Mouse (Mus musculus): ENCODE results near the gene Ltb. TPM values are rescaled to one million over a fixed set of nuclear protein-coding genes. Genes with fewer than 3 reads are reported as not detected.

Gene Ltb
- polyA plus RNA-seq, 1 experiment = not detected

GRCm38 (mm10) chr17:35240384-35241304 lies 46.4 kb downstream of the Ltb start:
- TF ChIP-seq POLR2A (IDR thresholded peaks at IDR 0.05; ENCODE audit: borderline replicate concordance, low read depth, low read length) (no peak), CTCF (IDR thresholded peaks at IDR 0.05; ENCODE audit: low read depth, low read length) (no peak)
- Histone ChIP-seq H3K4me3 (ENCODE audit: insufficient read depth, low read length) (peak overlapping the region; percentile 40), H3K27ac (ENCODE audit: insufficient read depth, low read depth, low read length) (peak overlapping the region; percentile 92), H3K4me1 (ENCODE audit: control insufficient read depth, insufficient read depth, low read length) (peaks cover 30% of the 10 kb centered on the region)

GRCm38 (mm10) chr17:35241305-35242014 lies 47.2 kb downstream of the Ltb start, which contains the start of gene Ddx39b:
Gene Ddx39b, plus strand, starts transcription at chr17:35241746.
- Histone ChIP-seq H3K4me1 (ENCODE audit: control insufficient read depth, insufficient read depth, low read length) (peaks cover 37% of the 10 kb centered on the region), H3K27ac (ENCODE audit: insufficient read depth, low read depth, low read length) (peak within 1 kb of the TSS; percentile 92), H3K4me3 (ENCODE audit: insufficient read depth, low read length) (peak within 1 kb of the TSS; percentile 71)
- TF ChIP-seq POLR2A (IDR thresholded peaks at IDR 0.05; ENCODE audit: borderline replicate concordance, low read depth, low read length) (0 out of 2 replicates have a peak, but pooled peaks have one; percentile 53), CTCF (IDR thresholded peaks at IDR 0.05; ENCODE audit: low read depth, low read length) (no peak)

GRCm38 (mm10) chr17:35242015-35242941 lies 48.0 kb downstream of the Ltb start:
- Histone ChIP-seq H3K27ac (ENCODE audit: insufficient read depth, low read depth, low read length) (peak overlapping the region; percentile 92), H3K4me3 (ENCODE audit: insufficient read depth, low read length) (peak overlapping the region; percentile 71), H3K4me1 (ENCODE audit: control insufficient read depth, insufficient read depth, low read length) (peaks cover 44% of the 10 kb centered on the region)
- no peak for TF ChIP-seq POLR2A (IDR thresholded peaks at IDR 0.05; ENCODE audit: borderline replicate concordance, low read depth, low read length)
- TF ChIP-seq CTCF (IDR thresholded peaks at IDR 0.05; ENCODE audit: low read depth, low read length) = peak; percentile 20; the same call in 1 of the 2 replicates

GRCm38 (mm10) chr17:35243086-35243485 lies 48.8 kb downstream of the Ltb start:
- peaks cover 44% of the 10 kb centered on the region for H3K4me1 ChIP-seq (ENCODE audit: control insufficient read depth, insufficient read depth, low read length)
- H3K4me3 ChIP-seq (ENCODE audit: insufficient read depth, low read length) = peak overlapping the region; percentile 71
- H3K27ac ChIP-seq (ENCODE audit: insufficient read depth, low read depth, low read length) = peak overlapping the region; percentile 92
- TF ChIP-seq POLR2A (IDR thresholded peaks at IDR 0.05; ENCODE audit: borderline replicate concordance, low read depth, low read length) (no peak), CTCF (IDR thresholded peaks at IDR 0.05; ENCODE audit: low read depth, low read length) (no peak)

GRCm38 (mm10) chr17:35244999-35245398 lies 50.8 kb downstream of the Ltb start:
- 0 out of 2 replicates have a peak overlapping the region, but pooled peaks have one; percentile 2 for H3K4me3 ChIP-seq (ENCODE audit: insufficient read depth, low read length)
- TF ChIP-seq POLR2A (IDR thresholded peaks at IDR 0.05; ENCODE audit: borderline replicate concordance, low read depth, low read length) = no peak
- TF ChIP-seq CTCF (IDR thresholded peaks at IDR 0.05; ENCODE audit: low read depth, low read length) = no peak
- H3K4me1 ChIP-seq (ENCODE audit: control insufficient read depth, insufficient read depth, low read length) = peaks cover 40% of the 10 kb centered on the region
- 0 out of 2 replicates have a peak overlapping the region, but pooled peaks have one; percentile 17 for H3K27ac ChIP-seq (ENCODE audit: insufficient read depth, low read depth, low read length)

Other genes with a start within 250 kb of the Ltb start
- 1.2 and 1.5 TPM in 2 replicates for gene Hspa1b, start 235.2 kb upstream of the Ltb start, polyA plus RNA-seq (2012; ENCODE audit: insufficient read depth, insufficient read length, missing spikeins)
- not detected in 2 replicates for gene Gm20481, start 224.5 kb upstream of the Ltb start, polyA plus RNA-seq (2012; ENCODE audit: insufficient read depth, insufficient read length, missing spikeins)
- 1.3 TPM in 2 replicates for gene Hspa1a, start 222.3 kb upstream of the Ltb start, polyA plus RNA-seq (2012; ENCODE audit: insufficient read depth, insufficient read length, missing spikeins)
- not detected in 2 replicates for gene Hspa1l, start 221.7 kb upstream of the Ltb start, polyA plus RNA-seq (2012; ENCODE audit: insufficient read depth, insufficient read length, missing spikeins)
- 37.1 and 44.0 TPM in 2 replicates for gene Lsm2, start 212.6 kb upstream of the Ltb start, polyA plus RNA-seq (2012; ENCODE audit: insufficient read depth, insufficient read length, missing spikeins)
- 28.4 and 35.2 TPM in 2 replicates for gene Vars, start 193.5 kb upstream of the Ltb start, polyA plus RNA-seq (2012; ENCODE audit: insufficient read depth, insufficient read length, missing spikeins)
- gene Vwa7, start 177.9 kb upstream of the Ltb start, polyA plus RNA-seq (2012; ENCODE audit: insufficient read depth, insufficient read length, missing spikeins) = 0.31 and 0.34 TPM in 2 replicates
- not detected in 2 replicates for gene Sapcd1, start 166.4 kb upstream of the Ltb start, polyA plus RNA-seq (2012; ENCODE audit: insufficient read depth, insufficient read length, missing spikeins)
- 2.4 and 3.2 TPM in 2 replicates for gene Msh5, start 147.7 kb upstream of the Ltb start, polyA plus RNA-seq (2012; ENCODE audit: insufficient read depth, insufficient read length, missing spikeins)
- 357 and 381 TPM in 2 replicates for gene Clic1, start 144.5 kb upstream of the Ltb start, polyA plus RNA-seq (2012; ENCODE audit: insufficient read depth, insufficient read length, missing spikeins)
- 9.0 and 10.9 TPM in 2 replicates for gene Ddah2, start 135.4 kb upstream of the Ltb start, polyA plus RNA-seq (2012; ENCODE audit: insufficient read depth, insufficient read length, missing spikeins)
- gene Ly6g6c, start 129.1 kb upstream of the Ltb start, polyA plus RNA-seq (2012; ENCODE audit: insufficient read depth, insufficient read length, missing spikeins) = not detected in 2 replicates
- not detected in 2 replicates for gene Mpig6b, start 128.3 kb upstream of the Ltb start, polyA plus RNA-seq (2012; ENCODE audit: insufficient read depth, insufficient read length, missing spikeins)
- not detected in 2 replicates for gene Ly6g6e, start 117.5 kb upstream of the Ltb start, polyA plus RNA-seq (2012; ENCODE audit: insufficient read depth, insufficient read length, missing spikeins)
- gene Ly6g6d, start 116.4 kb upstream of the Ltb start, polyA plus RNA-seq (2012; ENCODE audit: insufficient read depth, insufficient read length, missing spikeins) = 1.0 TPM in 1 of 2 replicates, not detected in the other
- not detected in 2 replicates for gene Ly6g6f, start 108.8 kb upstream of the Ltb start, polyA plus RNA-seq (2012; ENCODE audit: insufficient read depth, insufficient read length, missing spikeins)
- 39.8 and 40.7 TPM in 2 replicates for gene Abhd16a, start 105.2 kb upstream of the Ltb start, polyA plus RNA-seq (2012; ENCODE audit: insufficient read depth, insufficient read length, missing spikeins)
- gene Ly6g5c, start 86.2 kb upstream of the Ltb start, polyA plus RNA-seq (2012; ENCODE audit: insufficient read depth, insufficient read length, missing spikeins) = not detected in 2 replicates
- 0.54 and 0.92 TPM in 2 replicates for gene Ly6g5b, start 79.0 kb upstream of the Ltb start, polyA plus RNA-seq (2012; ENCODE audit: insufficient read depth, insufficient read length, missing spikeins)
- gene Gpank1, start 73.0 kb upstream of the Ltb start, polyA plus RNA-seq (2012; ENCODE audit: insufficient read depth, insufficient read length, missing spikeins) = 24.6 and 29.1 TPM in 2 replicates
- 136 and 143 TPM in 2 replicates for gene Csnk2b, start 72.4 kb upstream of the Ltb start, polyA plus RNA-seq (2012; ENCODE audit: insufficient read depth, insufficient read length, missing spikeins)
- 29.2 and 30.4 TPM in 2 replicates for gene D17H6S53E, start 68.1 kb upstream of the Ltb start, polyA plus RNA-seq (2012; ENCODE audit: insufficient read depth, insufficient read length, missing spikeins)
- not detected in 2 replicates for gene Apom, start 62.4 kb upstream of the Ltb start, polyA plus RNA-seq (2012; ENCODE audit: insufficient read depth, insufficient read length, missing spikeins)
- gene Bag6, start 59.3 kb upstream of the Ltb start, polyA plus RNA-seq (2012; ENCODE audit: insufficient read depth, insufficient read length, missing spikeins) = 151 and 166 TPM in 2 replicates
- gene Prrc2a, start 29.5 kb upstream of the Ltb start, polyA plus RNA-seq (2012; ENCODE audit: insufficient read depth, insufficient read length, missing spikeins) = 136 and 162 TPM in 2 replicates
- gene Aif1, start 18.4 kb upstream of the Ltb start, polyA plus RNA-seq (2012; ENCODE audit: insufficient read depth, insufficient read length, missing spikeins) = 420 and 469 TPM in 2 replicates
- 811 and 856 TPM in 2 replicates for gene Lst1, start 6.0 kb upstream of the Ltb start, polyA plus RNA-seq (2012; ENCODE audit: insufficient read depth, insufficient read length, missing spikeins)
- 11.9 and 12.8 TPM in 2 replicates for gene Tnf, start 7.6 kb downstream of the Ltb start, polyA plus RNA-seq (2012; ENCODE audit: insufficient read depth, insufficient read length, missing spikeins)
- gene Lta, start 10.9 kb downstream of the Ltb start, polyA plus RNA-seq (2012; ENCODE audit: insufficient read depth, insufficient read length, missing spikeins) = not detected in 2 replicates
- not detected in 2 replicates for gene Gm16181, start 26.4 kb downstream of the Ltb start, polyA plus RNA-seq (2012; ENCODE audit: insufficient read depth, insufficient read length, missing spikeins)
- 11.2 and 15.1 TPM in 2 replicates for gene Atp6v1g2, start 39.2 kb downstream of the Ltb start, polyA plus RNA-seq (2012; ENCODE audit: insufficient read depth, insufficient read length, missing spikeins)
- 15.5 and 15.7 TPM in 2 replicates for gene Nfkbil1, start 41.4 kb downstream of the Ltb start, polyA plus RNA-seq (2012; ENCODE audit: insufficient read depth, insufficient read length, missing spikeins)
- gene Ddx39b, start 47.3 kb downstream of the Ltb start, polyA plus RNA-seq (2012; ENCODE audit: insufficient read depth, insufficient read length, missing spikeins) = 164 and 169 TPM in 2 replicates
- 2,808 and 2,856 TPM in 2 replicates for gene H2-D1, start 68.3 kb downstream of the Ltb start, polyA plus RNA-seq (2012; ENCODE audit: insufficient read depth, insufficient read length, missing spikeins)
- 0.63 and 0.80 TPM in 2 replicates for gene H2-Q1, start 126.0 kb downstream of the Ltb start, polyA plus RNA-seq (2012; ENCODE audit: insufficient read depth, insufficient read length, missing spikeins)
- 0.91 and 1.2 TPM in 2 replicates for gene H2-Q2, start 147.8 kb downstream of the Ltb start, polyA plus RNA-seq (2012; ENCODE audit: insufficient read depth, insufficient read length, missing spikeins)
- 87.8 and 102 TPM in 2 replicates for gene H2-Q4, start 185.2 kb downstream of the Ltb start, polyA plus RNA-seq (2012; ENCODE audit: insufficient read depth, insufficient read length, missing spikeins)
- 3.0 and 3.4 TPM in 2 replicates for gene H2-Q6, start 230.4 kb downstream of the Ltb start, polyA plus RNA-seq (2012; ENCODE audit: insufficient read depth, insufficient read length, missing spikeins)
- 15.8 and 18.3 TPM in 2 replicates for gene H2-Q7, start 244.7 kb downstream of the Ltb start, polyA plus RNA-seq (2012; ENCODE audit: insufficient read depth, insufficient read length, missing spikeins)